Mouse (Mus musculus): ENCODE data around the gene Cstf1. TPM values are rescaled to one million over a fixed set of nuclear protein-coding genes. Genes with fewer than 3 reads are reported as not detected.

The Cstf1 gene
- polyA plus RNA-seq (2015; fragmentation: Nextera tagmentation; extraction: Ambion mirVana): 20.7 and 20.8 TPM in 2 replicates

DNA sequence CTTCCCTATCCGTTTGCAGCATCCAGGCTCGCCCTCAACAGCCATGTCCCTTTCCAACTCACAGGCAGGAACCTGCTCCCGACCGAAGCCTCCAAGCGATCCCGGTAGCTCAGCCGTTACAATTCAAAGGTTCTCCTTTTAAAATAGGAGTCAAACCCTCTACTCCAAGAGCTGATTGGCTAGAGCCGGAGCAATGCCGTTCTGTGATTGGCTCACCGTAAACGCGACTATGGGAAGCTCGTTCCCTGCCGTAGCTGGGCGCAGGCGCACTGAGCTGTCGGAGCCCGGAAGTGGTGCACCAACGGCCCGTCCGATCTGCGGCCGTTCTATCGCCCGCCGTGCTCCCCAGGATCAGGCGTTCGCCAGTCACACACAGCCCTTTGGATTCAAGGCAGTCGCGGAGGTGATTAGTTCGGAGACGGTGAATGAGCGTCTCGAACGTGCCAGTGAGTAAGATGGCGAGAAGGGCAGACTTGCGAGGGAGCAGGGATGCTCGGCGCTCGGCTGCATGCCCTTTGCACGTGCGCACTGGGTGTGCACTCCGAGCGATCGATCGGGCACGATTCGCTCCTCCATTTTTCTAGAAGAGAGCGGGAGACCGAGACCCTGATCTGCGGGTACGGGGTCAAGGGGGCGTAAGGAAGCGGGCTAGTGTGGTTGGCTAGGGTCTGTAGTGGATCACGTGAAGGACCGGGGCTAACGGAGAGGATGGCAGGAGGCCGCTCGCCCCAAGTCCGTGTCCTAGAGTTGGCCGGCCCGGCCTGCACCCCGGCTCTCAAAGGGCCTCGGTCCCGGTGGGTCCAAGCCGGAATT, at the start of gene Cstf1, which contains the start of gene Aurka:
Gene Cstf1, plus strand, starts transcription at position 271 of the 813 bp plus-strand sequence.
Gene Aurka, minus strand, starts transcription at position 125 of the 813 bp plus-strand sequence.
- Histone ChIP-seq H3K9me3 (replicated peaks) (no peaks in the 10 kb centered on the region), H3K9ac (peak within 1 kb of the TSS; percentile 81), H3K4me1 (replicated peaks) (peaks cover 46% of the 10 kb centered on the region), H3K36me3 (replicated peaks) (peaks cover 68% of the 10 kb centered on the region), H3K4me2 (peak within 1 kb of the TSS; percentile 78), H3K4me3 (replicated peaks) (peak within 1 kb of the TSS; percentile 74), H3K27me3 (no peaks in the 10 kb centered on the region), H3K27ac (replicated peaks) (peak within 1 kb of the TSS; percentile 82)
- ATAC-seq (ENCODE audit: insufficient read depth): peak; percentile 97
- WGBS (ENCODE audit: insufficient replicate concordance): under 1% methylated on average over 66 of the region's 66 CpGs

DNA sequence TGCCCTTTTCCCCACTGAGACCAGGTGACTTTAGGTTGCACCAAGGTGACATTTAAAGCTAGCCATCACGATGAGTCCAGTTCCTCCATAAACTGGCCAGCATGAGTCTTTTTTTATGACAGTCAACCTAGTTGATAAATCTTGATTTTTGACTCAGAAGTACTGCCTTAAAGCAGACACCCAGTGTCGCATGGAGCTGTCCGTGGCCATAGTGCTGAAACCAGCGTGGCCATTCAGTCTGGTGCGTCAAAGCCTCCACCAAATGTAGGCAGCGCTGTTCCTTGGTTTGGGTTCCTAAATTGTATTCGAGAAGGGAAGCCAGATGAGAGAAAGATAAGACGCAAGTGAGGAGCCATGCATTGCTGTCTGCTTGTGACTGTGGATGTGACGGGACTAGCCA, 49.6 kb upstream of the Cstf1 start:
- no peaks in the 10 kb centered on the region for H3K9me3 ChIP-seq (replicated peaks)

DNA sequence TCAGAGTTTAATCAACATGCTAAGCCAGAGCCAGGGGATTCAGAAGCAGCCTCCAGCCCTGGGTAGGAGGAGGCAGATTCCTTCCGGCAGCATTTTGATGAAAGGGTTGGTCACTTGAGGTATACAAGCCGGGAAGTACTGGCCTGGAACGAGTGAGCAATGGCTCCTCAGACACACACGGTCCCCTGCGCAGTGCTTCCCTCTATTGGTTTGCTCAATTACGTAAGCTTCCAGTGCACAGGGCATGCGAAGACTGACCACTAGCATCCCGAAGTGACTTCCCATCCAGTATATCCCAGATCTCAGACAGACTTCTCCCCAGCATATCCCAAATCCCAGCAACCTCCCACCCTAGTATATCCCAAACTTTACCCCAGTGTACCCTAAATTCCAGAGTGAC, 42.2 kb upstream of the Cstf1 start:
- Histone ChIP-seq H3K4me3 (replicated peaks) (no peak overlapping the region), H3K4me1 (replicated peaks) (no peaks in the 10 kb centered on the region), H3K27ac (replicated peaks) (no peak overlapping the region), H3K9ac (no peak overlapping the region), H3K4me2 (no peak overlapping the region), H3K36me3 (replicated peaks) (no peaks in the 10 kb centered on the region), H3K9me3 (replicated peaks) (no peaks in the 10 kb centered on the region), H3K27me3 (peaks cover 57% of the 10 kb centered on the region)
- 42% methylated on average over 8 of the region's 8 CpGs for WGBS (ENCODE audit: insufficient replicate concordance)
- ATAC-seq (ENCODE audit: insufficient read depth): no peak

More for the DNA sequence above, 49.6 kb upstream of the Cstf1 start:
- H3K4me2 ChIP-seq: no peak overlapping the region
- no peaks in the 10 kb centered on the region for H3K36me3 ChIP-seq (replicated peaks)
- peaks cover 7% of the 10 kb centered on the region; the same call in 1 of the 2 replicates for H3K27me3 ChIP-seq
- 14% methylated on average over 9 of the region's 9 CpGs for WGBS (ENCODE audit: insufficient replicate concordance)
- no peaks in the 10 kb centered on the region for H3K4me1 ChIP-seq (replicated peaks)
- H3K4me3 ChIP-seq (replicated peaks): no peak overlapping the region
- no peak overlapping the region for H3K27ac ChIP-seq (replicated peaks)
- H3K9ac ChIP-seq: no peak overlapping the region
- ATAC-seq (ENCODE audit: insufficient read depth): no peak

DNA sequence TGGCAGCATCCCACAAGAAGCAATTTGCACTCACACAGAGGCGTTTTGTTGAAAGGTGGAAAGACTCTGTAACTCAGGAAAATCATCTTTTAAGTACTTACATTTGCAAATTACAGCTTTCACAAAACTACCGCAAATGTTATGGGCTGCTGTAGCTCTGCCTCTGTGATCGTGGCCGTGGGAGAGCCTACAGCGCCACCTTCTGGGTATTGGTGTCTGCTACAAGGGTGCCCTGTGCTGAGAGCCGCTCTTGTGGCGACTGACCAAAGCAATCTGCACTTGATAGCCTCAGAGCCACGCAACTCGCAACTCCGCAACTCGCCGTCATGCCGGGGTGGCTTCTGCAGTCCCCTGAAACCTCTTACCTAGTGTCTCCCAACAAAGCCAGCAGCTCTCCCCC, 41.3 kb upstream of the Cstf1 start:
- Histone ChIP-seq H3K4me1 (replicated peaks) (no peaks in the 10 kb centered on the region), H3K4me3 (replicated peaks) (no peak overlapping the region), H3K27ac (replicated peaks) (no peak overlapping the region), H3K36me3 (replicated peaks) (no peaks in the 10 kb centered on the region), H3K9me3 (replicated peaks) (no peaks in the 10 kb centered on the region), H3K4me2 (no peak overlapping the region), H3K9ac (no peak overlapping the region), H3K27me3 (peaks cover 60% of the 10 kb centered on the region)
- WGBS (ENCODE audit: insufficient replicate concordance): 7% methylated on average over 13 of the region's 13 CpGs
- ATAC-seq (ENCODE audit: insufficient read depth): peak; percentile 70; the same call in 1 of the 2 replicates

DNA sequence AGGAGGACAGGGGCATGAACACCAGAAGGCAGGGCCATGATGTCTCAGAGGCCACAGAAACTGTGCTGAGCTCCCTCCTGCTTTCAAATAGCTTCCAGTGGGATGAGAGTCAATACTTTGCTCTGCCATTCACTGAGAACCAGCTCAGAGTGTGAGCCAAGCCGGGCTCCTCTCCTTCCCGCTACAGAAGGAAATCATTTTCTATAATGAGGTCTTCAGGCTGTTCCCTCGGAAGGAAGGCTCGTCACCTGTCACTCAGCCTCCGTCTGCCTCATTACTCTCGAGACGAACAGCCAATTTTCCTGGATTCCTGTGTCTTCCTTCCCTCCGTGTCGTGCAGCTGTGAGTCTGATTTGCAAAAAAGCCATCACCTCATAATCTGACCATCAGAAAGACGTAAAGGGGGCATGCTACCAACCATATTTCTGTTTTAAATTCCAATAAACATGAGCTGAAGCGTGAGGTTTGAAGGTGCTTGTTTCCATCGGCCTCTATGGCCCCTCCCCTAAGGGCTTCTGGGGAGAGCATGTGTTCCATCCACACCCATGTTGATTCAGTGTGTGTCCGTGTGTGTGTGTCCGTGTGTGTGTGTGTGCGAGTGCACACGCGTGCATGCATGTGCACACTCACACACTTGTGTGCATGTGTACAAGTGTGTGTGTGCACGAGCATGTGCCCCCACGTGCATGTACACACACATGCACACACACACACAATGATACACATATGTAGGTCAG, 32.1 kb upstream of the Cstf1 start:
- H3K9ac ChIP-seq: no peak overlapping the region
- peaks cover 29% of the 10 kb centered on the region for H3K27me3 ChIP-seq
- 76% methylated on average over 19 of the region's 19 CpGs for WGBS (ENCODE audit: insufficient replicate concordance)
- H3K4me2 ChIP-seq: no peak overlapping the region
- no peak for ATAC-seq (ENCODE audit: insufficient read depth)
- H3K27ac ChIP-seq (replicated peaks): no peak overlapping the region
- H3K36me3 ChIP-seq (replicated peaks): no peaks in the 10 kb centered on the region
- no peaks in the 10 kb centered on the region for H3K9me3 ChIP-seq (replicated peaks)
- no peaks in the 10 kb centered on the region for H3K4me1 ChIP-seq (replicated peaks)
- H3K4me3 ChIP-seq (replicated peaks): no peak overlapping the region

DNA sequence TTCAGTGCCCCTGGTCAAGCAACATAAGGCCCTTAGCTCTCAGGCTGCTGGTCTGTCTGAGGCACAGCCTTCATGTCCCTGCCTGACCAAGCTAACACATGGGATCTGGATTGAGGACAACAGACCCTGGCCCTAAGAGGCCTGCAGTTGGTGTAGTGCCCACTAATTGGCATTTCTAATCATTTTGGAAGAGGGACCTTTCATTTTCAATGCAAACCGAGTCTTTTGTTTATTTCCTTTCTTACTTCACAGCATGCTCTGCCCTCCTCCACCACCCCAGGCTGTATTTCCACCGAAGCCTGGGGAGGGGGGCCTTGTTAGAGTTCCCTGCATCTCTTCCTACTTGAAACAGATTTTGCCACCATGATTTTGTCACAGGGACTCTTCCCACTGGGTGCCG, 29.5 kb upstream of the Cstf1 start:
- Histone ChIP-seq H3K9ac (no peak overlapping the region), H3K4me3 (replicated peaks) (no peak overlapping the region), H3K4me1 (replicated peaks) (peaks cover 11% of the 10 kb centered on the region), H3K36me3 (replicated peaks) (no peaks in the 10 kb centered on the region), H3K9me3 (replicated peaks) (no peaks in the 10 kb centered on the region), H3K4me2 (no peak overlapping the region), H3K27me3 (peaks cover 19% of the 10 kb centered on the region), H3K27ac (replicated peaks) (no peak overlapping the region)
- 50% methylated on average over 3 of the region's 3 CpGs for WGBS (ENCODE audit: insufficient replicate concordance)
- ATAC-seq (ENCODE audit: insufficient read depth): no peak

DNA sequence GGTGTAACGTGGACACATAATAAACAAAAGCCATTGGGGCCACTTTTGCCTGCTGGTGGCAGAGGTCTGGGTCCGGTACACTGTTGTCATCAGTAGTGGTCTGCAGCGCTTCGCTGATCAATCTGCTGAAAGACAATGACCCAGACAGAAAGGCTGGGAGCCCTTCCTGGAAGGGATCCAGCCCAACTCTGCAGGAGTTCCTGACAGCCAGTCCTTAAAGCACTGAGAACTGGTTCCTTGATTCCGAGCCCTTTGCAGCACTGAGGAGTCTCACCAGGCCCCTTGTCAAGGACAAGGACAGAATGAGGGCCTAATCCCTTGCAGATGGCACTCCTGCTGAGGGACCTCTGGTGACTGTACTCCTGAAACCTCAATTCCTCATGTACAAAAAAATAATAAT, 28.9 kb upstream of the Cstf1 start:
- H3K36me3 ChIP-seq (replicated peaks): no peaks in the 10 kb centered on the region
- no peaks in the 10 kb centered on the region for H3K9me3 ChIP-seq (replicated peaks)
- H3K27ac ChIP-seq (replicated peaks): no peak overlapping the region
- ATAC-seq (ENCODE audit: insufficient read depth): no peak
- WGBS (ENCODE audit: insufficient replicate concordance): 56% methylated on average over 5 of the region's 5 CpGs
- H3K4me3 ChIP-seq (replicated peaks): no peak overlapping the region
- peaks cover 11% of the 10 kb centered on the region for H3K4me1 ChIP-seq (replicated peaks)
- no peak overlapping the region for H3K4me2 ChIP-seq
- H3K9ac ChIP-seq: no peak overlapping the region
- peaks cover 19% of the 10 kb centered on the region for H3K27me3 ChIP-seq

DNA sequence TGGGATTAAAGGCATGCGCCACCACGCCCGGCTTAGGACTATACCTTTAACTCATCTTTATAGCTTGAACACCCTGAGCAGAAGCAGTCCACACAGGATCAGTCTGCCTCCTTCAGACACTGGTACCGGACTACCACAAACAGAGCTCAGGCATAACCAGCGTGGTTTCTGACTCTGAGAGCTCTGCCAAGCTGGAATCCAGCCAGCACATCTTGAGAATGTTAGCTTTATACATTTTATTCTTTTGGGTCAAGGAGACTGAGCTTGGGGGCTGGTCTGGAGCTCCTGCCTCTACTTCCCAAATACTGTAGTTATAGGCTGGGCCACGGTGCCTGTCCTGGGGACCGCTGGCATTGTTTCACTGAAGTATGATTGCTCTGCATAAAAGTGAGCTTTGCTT, 26.7 kb upstream of the Cstf1 start:
- 83% methylated on average over 7 of the region's 7 CpGs for WGBS (ENCODE audit: insufficient replicate concordance)
- Histone ChIP-seq H3K27me3 (peaks cover 19% of the 10 kb centered on the region), H3K9me3 (replicated peaks) (no peaks in the 10 kb centered on the region), H3K9ac (no peak overlapping the region), H3K4me3 (replicated peaks) (no peak overlapping the region), H3K27ac (replicated peaks) (no peak overlapping the region), H3K4me2 (no peak overlapping the region), H3K36me3 (replicated peaks) (peaks cover 4% of the 10 kb centered on the region), H3K4me1 (replicated peaks) (peaks cover 29% of the 10 kb centered on the region)
- ATAC-seq (ENCODE audit: insufficient read depth): no peak

DNA sequence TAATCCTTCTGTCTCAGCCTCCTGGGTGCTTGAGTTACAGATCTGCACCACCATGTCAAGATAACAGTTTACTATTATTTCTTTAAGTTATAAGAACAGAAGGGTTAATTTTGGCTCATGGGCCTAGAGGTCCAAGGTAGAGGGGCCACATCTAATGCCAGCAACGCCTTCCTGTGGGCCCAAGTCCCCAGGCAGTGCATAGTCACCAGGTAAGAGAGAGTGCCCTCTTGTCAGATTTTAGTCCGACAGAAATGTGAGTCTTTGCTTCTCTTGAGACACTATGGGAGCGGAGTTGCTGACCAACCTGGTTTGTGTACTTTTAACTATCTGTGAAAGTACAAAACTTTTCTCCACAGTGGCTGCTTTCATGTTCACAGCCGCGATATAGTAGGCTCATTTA, 25.8 kb upstream of the Cstf1 start:
- Histone ChIP-seq H3K36me3 (replicated peaks) (peaks cover 13% of the 10 kb centered on the region), H3K4me1 (replicated peaks) (peaks cover 39% of the 10 kb centered on the region), H3K4me3 (replicated peaks) (peak overlapping the region; percentile 98), H3K9ac (peak overlapping the region; percentile 20; the same call in 1 of the 2 replicates), H3K27ac (replicated peaks) (peak overlapping the region; percentile 68), H3K9me3 (replicated peaks) (no peaks in the 10 kb centered on the region), H3K27me3 (peaks cover 19% of the 10 kb centered on the region), H3K4me2 (peak overlapping the region; percentile 71)
- no peak for ATAC-seq (ENCODE audit: insufficient read depth)
- WGBS (ENCODE audit: insufficient replicate concordance): 33% methylated on average over 5 of the region's 5 CpGs

DNA sequence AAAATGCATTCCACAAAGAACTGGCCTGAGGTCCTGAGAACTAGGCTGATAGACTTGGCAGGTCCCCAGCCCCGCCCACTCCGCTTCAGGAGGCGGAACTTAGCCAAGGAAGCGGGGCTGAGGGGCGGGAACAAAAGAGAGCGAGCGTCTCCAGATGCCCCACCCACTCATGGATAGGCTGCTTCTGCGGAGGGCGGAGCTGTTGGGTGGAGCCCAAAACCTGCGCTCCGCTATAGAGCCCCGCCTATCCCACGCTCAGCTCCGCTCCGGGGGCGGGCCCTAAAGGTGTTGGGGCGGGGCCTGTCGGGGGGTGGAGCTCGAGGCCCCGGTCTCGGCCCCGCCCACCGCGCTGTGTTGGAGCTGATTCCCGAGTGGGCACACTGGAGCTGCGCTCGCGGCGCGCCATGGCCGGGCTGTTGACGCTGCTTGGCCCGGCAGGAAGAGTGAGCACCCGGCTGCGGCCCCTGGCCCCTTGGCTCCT, 25.2 kb upstream of the Cstf1 start, which contains the start of gene Fam210b:
Gene Fam210b, plus strand, starts transcription at position 308 of the 481 bp plus-strand sequence.
- Histone ChIP-seq H3K4me2 (peak within 1 kb of the TSS; percentile 71), H3K36me3 (replicated peaks) (peaks cover 19% of the 10 kb centered on the region), H3K27ac (replicated peaks) (peak within 1 kb of the TSS; percentile 92), H3K27me3 (peaks cover 16% of the 10 kb centered on the region), H3K9ac (peak within 1 kb of the TSS; percentile 97), H3K9me3 (replicated peaks) (no peaks in the 10 kb centered on the region), H3K4me3 (replicated peaks) (peak within 1 kb of the TSS; percentile 98), H3K4me1 (replicated peaks) (peaks cover 45% of the 10 kb centered on the region)
- peak; percentile 68 for ATAC-seq (ENCODE audit: insufficient read depth)
- WGBS (ENCODE audit: insufficient replicate concordance): under 1% methylated on average over 35 of the region's 35 CpGs
